Mouse (Mus musculus) lung, postnatal 0 days (tissue): ENCODE results near the gene Lrfn4.

Source experiments
- CTCF ChIP-seq: IDR thresholded peaks from 2 replicates; pipeline ENCODE4 v1.5.1; 2016; ENCODE audit warnings: antibody characterized with exemption, mild to moderate bottlenecking
- EP300 ChIP-seq: IDR thresholded peaks from 2 replicates; pipeline ENCODE4 v1.6.1; 2016; ENCODE audit warnings: antibody characterized with exemption, mild to moderate bottlenecking, control low read depth

DNA sequence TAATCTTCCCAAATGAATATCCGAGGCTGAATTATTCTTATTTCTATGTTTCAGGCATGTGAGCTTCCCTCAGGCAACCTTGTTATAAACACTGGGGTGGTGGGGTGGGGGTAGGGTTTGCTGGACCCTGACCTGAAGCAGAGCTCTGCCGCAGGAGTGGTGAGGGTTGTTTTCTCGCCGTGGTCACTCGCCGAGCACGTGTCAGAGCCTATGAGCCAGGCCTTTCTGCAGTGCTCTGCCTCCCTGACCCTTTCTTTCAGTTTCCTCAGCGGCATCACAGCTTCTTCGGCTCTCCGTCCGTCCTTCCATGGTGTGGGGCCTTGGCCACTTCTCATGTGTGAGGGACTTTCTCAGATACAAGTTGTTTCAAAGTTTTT is 45.2 kb downstream of the Lrfn4 start:
- TF ChIP-seq CTCF (no peak), EP300 (no peak)
